Mouse (Mus musculus) forebrain, embryonic 14.5 days (tissue): Measurements from ENCODE around the gene Pecam1. TPM values are rescaled to one million over a fixed set of nuclear protein-coding genes. Genes with fewer than 3 reads are reported as not detected.

Experiments
- ATAC-seq: fragments of 200-750 bp; cut with Nextera tagmentation; 2 replicates; pipeline ENCODE4 v1.8.0; 2017; ENCODE audit warnings: mild to moderate bottlenecking, moderate library complexity
- DNase-seq: peaks from one replicate; pipeline ENCODE4 v3.0.0-alpha.2; 2015; ENCODE audit warnings: low spot score
- H3K27ac ChIP-seq: fragments of 300-500 bp; sonication (generic); 2 replicates; pipeline ENCODE4 v1.5.1; 2014; ENCODE audit warnings: low read depth, mild to moderate bottlenecking, control low read depth, low read length, moderate library complexity
- H3K27me3 ChIP-seq: fragments of 300-500 bp; sonication (generic); replicated peaks from 2 replicates; pipeline ENCODE4 v1.6.1; 2014; ENCODE audit warnings: low read length, control low read depth, mixed read lengths; ENCODE audit not compliant: control insufficient read depth, insufficient read depth
- H3K36me3 ChIP-seq: fragments of 300-500 bp; sonication (generic); 2 replicates; pipeline ENCODE4 v1.6.1; 2014; ENCODE audit warnings: low read length, control low read depth; ENCODE audit not compliant: control insufficient read depth, insufficient read depth
- H3K4me1 ChIP-seq: fragments of 300-500 bp; sonication (generic); 2 replicates; pipeline ENCODE4 v1.6.1; 2014; ENCODE audit warnings: antibody characterized with exemption, low read length, control low read depth; ENCODE audit not compliant: control insufficient read depth, insufficient read depth
- H3K4me2 ChIP-seq: fragments of 300-500 bp; sonication (generic); 2 replicates; pipeline ENCODE4 v1.6.1; 2014; ENCODE audit warnings: mild to moderate bottlenecking, control low read depth, low read length
- H3K4me3 ChIP-seq: fragments of 300-500 bp; sonication (generic); 2 replicates; pipeline ENCODE4 v1.5.1; 2014; ENCODE audit warnings: low read depth, low read length, control low read depth
- H3K9ac ChIP-seq: fragments of 300-500 bp; sonication (generic); 2 replicates; pipeline ENCODE4 v1.6.1; 2014; ENCODE audit warnings: mild to moderate bottlenecking, low read length, control low read depth, moderate library complexity
- H3K9me3 ChIP-seq: fragments of 300-500 bp; sonication (generic); replicated peaks from 2 replicates; pipeline ENCODE4 v1.6.1; 2016; ENCODE audit warnings: low read length, control low read depth, mixed read lengths; ENCODE audit not compliant: control insufficient read depth
- WGBS: fragments of 180-500 bp; shearing (Covaris S2); extraction: QIAGEN DNeasy Blood & Tissue Kit; methylation state at CpG from one replicate; pipeline ENCODE4 v1.1.7; 2014; 5-methylcytosine and 5-hydroxymethylcytosine counted together
- polyA plus RNA-seq: library from polyadenylated mRNA; unstranded; fragments of >200 nt; fragmentation: Nextera tagmentation; extraction: Ambion mirVana; gene quantifications from 2 replicates; pipeline ENCODE4 v1.2.1, GENCODE M21; 2014

Gene Pecam1
- polyA plus RNA-seq, 1 experiment from 2014 or later, result 16.8 TPM

DNA sequence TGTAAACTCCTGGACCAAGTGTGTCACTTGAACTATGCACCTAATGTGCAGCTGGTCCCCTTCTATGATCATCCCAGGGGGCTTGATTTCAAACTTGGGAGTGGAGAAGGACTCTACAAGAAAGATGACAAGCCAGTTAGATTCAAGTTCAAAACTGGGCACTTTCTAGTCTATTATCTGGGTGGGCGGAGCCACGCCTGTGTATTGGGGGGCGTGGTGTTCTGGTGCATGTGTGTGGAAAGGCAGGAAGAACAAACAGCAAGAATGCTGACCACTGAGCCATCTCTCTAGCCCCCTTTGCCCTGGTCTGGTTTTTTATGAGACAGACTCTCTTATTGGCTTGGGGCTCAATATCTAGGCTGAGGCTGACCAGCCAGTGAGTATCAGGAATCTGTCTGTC is 54.5 kb downstream of the Pecam1 start:
- DNase-seq, result no peak
- H3K9me3 ChIP-seq, result no peaks in the 10 kb centered on the region

DNA sequence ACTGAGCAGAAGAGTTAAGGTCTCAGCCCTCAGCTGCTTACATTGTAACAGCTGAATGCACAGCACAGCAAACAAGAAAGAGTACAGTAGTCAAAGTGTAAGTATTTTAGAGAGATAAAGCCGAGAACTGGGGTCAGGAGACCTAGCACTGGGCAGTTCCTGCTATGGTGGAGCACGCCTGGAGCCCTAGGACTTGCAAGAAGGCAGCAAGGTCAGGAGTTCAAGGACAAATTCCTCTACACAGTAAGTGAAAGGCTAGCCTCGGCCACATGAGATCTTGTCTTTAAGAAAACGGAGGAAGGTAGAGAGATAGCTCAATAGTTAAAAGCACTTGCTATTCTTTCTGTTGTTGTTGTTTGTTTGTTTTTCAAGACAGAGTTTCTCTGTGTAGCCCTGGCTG is 57.5 kb downstream of the Pecam1 start:
- DNase-seq (no peak), ATAC-seq (no peak)
- H3K4me1 ChIP-seq, result no peaks in the 10 kb centered on the region
- H3K27ac ChIP-seq, result no peak overlapping the region
- H3K27me3 ChIP-seq, result no peaks in the 10 kb centered on the region
- H3K4me2 ChIP-seq, result no peak overlapping the region
- H3K9me3 ChIP-seq, result no peaks in the 10 kb centered on the region
- WGBS, result 85% methylated on average over 4 of the region's 4 CpGs
- no peaks in the 10 kb centered on the region for H3K36me3 ChIP-seq
- no peak overlapping the region for H3K9ac ChIP-seq
- no peak overlapping the region for H3K4me3 ChIP-seq

More for the DNA sequence above, 54.5 kb downstream of the Pecam1 start:
- Histone ChIP-seq H3K4me1 (no peaks in the 10 kb centered on the region), H3K27ac (no peak overlapping the region), H3K27me3 (no peaks in the 10 kb centered on the region), H3K4me3 (no peak overlapping the region), H3K4me2 (no peak overlapping the region), H3K9ac (no peak overlapping the region), H3K36me3 (no peaks in the 10 kb centered on the region)
- 96% methylated on average over 3 of the region's 3 CpGs for WGBS
- no peak for ATAC-seq

DNA sequence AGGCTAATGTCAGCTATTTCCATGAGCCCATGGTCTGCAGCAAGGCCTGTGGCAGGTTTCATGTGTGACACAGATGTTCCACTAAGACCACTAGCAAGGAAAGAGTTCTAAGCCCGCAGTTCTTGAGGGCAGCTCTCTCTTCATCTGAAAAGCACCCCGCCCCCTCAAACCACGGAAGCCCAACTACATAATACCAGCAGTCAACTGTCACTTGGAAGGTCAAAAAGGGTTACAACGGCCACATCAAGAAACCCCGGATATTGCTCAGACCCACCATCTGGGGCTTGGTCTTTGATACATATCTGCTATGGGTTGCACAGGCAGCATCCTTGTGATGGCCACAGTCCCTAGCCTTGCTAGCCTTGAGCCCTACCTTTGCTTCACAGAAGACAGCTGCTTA is 62.1 kb downstream of the Pecam1 start:
- Histone ChIP-seq H3K4me3 (no peak overlapping the region), H3K4me1 (no peaks in the 10 kb centered on the region), H3K36me3 (no peaks in the 10 kb centered on the region), H3K4me2 (no peak overlapping the region), H3K27ac (no peak overlapping the region), H3K9ac (no peak overlapping the region), H3K27me3 (no peaks in the 10 kb centered on the region), H3K9me3 (no peaks in the 10 kb centered on the region)
- no peak for DNase-seq
- no peak for ATAC-seq
- WGBS, result 89% methylated on average over 5 of the region's 5 CpGs

DNA sequence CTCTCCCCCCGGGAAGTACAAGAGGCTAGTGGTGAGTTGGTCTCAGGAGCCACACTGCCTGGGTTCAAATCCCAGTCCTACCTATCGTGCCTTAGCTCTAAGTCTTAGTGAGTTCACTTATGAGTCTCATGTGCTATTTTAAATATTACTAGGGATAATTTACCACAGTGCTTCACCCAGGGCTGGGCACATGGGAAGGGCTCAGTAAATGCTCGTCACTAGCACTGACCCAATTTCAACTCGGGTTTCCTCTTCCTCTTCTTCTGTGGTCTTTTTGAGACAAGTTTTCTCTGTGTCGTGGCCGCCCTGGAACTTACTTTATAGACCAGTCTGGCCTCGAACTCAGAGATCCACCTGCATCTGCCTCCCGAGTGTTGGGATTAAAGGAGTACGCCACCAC is 63.1 kb downstream of the Pecam1 start:
- Histone ChIP-seq H3K9ac (no peak overlapping the region), H3K4me3 (no peak overlapping the region), H3K36me3 (no peaks in the 10 kb centered on the region), H3K27ac (no peak overlapping the region), H3K9me3 (no peaks in the 10 kb centered on the region), H3K4me1 (no peaks in the 10 kb centered on the region), H3K4me2 (no peak overlapping the region), H3K27me3 (no peaks in the 10 kb centered on the region)
- ATAC-seq (no peak), DNase-seq (no peak)
- 95% methylated on average over 9 of the region's 9 CpGs for WGBS

DNA sequence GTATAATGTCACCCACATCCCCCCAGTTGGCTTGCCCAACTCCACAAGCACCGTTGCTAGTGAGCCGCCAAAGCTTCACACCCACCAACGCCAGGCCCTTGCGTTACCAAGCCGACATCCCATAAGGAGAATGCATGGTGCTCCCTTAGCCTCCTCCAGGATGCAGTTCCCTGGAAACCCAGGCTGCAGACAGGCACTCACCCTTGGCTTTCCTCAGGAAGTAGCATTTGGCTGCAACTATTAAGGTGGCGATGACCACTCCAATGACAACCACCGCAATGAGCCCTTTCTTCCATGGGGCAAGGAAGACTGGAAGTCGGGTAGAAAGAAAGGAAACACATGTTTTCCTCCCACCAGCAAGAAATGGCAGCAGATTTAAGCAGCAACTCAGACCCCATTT is 66.4 kb downstream of the Pecam1 start:
- Histone ChIP-seq H3K36me3 (no peaks in the 10 kb centered on the region), H3K9ac (no peak overlapping the region), H3K4me2 (no peak overlapping the region), H3K27ac (no peak overlapping the region), H3K27me3 (no peaks in the 10 kb centered on the region), H3K9me3 (no peaks in the 10 kb centered on the region), H3K4me3 (no peak overlapping the region), H3K4me1 (no peaks in the 10 kb centered on the region)
- ATAC-seq (no peak), DNase-seq (no peak)
- 92% methylated on average over 8 of the region's 8 CpGs for WGBS

DNA sequence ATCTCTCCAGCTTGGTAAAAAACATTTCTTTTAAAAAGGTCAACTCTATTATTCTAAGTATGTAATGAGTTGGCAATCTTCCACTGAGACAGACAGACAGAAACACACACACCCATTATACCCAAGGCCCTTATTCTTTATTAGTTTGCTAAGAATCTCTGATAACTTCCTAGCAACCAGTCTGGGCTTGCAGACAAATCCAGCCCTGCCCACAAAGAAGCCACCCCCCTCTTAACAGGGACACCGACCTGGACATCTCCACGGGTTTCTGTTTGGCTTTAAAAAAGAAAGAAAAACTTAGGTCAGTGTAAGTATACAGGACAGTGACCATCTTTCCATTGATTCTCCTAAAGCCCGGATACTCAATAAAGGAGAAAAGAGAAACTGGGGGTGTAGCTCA is 67.1 kb downstream of the Pecam1 start:
- Histone ChIP-seq H3K36me3 (no peaks in the 10 kb centered on the region), H3K9ac (no peak overlapping the region), H3K27me3 (no peaks in the 10 kb centered on the region), H3K27ac (no peak overlapping the region), H3K4me1 (peaks cover under 1% of the 10 kb centered on the region; the same call in 1 of the 2 replicates), H3K4me3 (no peak overlapping the region), H3K9me3 (no peaks in the 10 kb centered on the region), H3K4me2 (no peak overlapping the region)
- no peak for ATAC-seq
- DNase-seq, result no peak
- 82% methylated on average over 3 of the region's 3 CpGs for WGBS

DNA sequence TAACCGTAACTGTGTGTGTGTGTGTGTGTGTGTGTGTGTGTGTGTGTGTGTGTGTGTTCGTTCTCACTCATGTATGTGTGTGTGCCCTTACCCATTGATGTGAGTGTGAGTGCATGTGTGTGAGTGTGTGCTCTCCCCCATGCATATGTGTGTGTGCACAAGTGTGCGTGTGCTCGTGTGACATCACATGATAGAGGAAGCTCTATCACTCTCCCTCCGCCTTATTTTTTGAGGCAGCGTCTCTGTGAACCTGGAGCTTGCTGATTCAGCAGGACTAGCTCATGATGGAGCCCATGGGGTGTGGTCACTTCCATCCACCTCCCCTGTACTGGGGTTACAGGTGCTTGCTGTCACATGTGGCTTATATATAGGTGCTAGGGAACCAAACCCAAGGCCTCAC is 69.3 kb downstream of the Pecam1 start:
- 90% methylated on average over 6 of the region's 6 CpGs for WGBS
- Histone ChIP-seq H3K27me3 (no peaks in the 10 kb centered on the region), H3K4me3 (no peak overlapping the region), H3K27ac (no peak overlapping the region), H3K4me1 (peaks cover 3% of the 10 kb centered on the region; the same call in 1 of the 2 replicates), H3K9ac (no peak overlapping the region), H3K36me3 (no peaks in the 10 kb centered on the region), H3K9me3 (no peaks in the 10 kb centered on the region), H3K4me2 (no peak overlapping the region)
- ATAC-seq (no peak), DNase-seq (no peak)

DNA sequence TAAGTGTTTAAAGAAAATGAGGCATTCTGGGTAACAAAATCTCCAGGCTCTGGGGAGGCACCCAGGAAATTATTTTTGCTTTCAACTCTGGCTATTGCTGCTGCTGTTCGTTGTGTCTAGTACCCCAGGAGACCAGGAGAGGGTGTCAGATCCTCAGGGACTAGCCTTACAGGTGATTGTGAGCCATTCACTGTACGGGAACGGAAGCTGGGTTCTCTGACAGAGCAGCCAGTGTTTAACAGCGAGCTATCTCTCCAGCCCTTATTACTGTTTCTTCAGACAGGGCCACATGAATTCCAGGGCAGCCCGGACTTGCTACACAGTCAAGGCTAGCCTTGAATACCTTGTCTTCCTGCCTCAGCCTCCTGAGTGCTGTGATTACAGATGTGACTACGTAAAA is 70.6 kb downstream of the Pecam1 start:
- Histone ChIP-seq H3K9me3 (no peaks in the 10 kb centered on the region), H3K4me2 (no peak overlapping the region), H3K36me3 (no peaks in the 10 kb centered on the region), H3K4me3 (no peak overlapping the region), H3K4me1 (peaks cover 10% of the 10 kb centered on the region), H3K27me3 (no peaks in the 10 kb centered on the region), H3K9ac (no peak overlapping the region), H3K27ac (no peak overlapping the region)
- ATAC-seq, result no peak
- DNase-seq, result no peak
- 49% methylated on average over 6 of the region's 6 CpGs for WGBS

DNA sequence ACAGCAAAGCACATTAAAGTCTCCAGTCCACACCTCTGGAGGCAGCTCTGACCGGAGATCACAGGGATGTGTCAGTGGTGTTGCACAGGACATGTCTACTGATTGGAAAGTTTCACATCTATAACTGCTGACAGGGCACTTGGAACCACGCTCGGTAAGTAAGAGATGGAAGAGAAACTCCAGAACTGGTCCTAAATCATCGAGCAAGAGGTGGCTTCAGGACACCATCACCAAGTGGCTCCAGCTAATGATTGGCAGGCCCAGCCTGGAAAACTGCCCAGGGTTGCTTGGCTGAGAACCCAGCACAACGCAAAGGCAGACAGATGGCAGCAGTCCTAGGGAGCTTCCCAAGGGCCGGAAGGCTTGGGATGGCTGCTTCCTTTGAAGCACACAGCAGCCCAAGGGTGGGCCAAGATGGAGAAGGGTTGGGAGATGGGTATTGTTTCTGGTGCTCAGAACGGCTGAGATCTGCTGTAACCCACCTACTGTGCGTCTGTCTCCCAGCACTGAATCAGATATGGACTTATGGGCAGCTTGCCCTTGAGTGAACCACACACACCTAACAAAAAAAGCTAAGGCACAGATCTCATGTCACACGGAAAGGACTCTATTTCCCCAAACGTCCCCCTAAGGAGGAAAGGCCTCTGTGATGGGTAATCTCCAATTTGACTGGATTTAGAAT is 72.4 kb downstream of the Pecam1 start:
- 70% methylated on average over 10 of the region's 10 CpGs for WGBS
- Histone ChIP-seq H3K4me3 (no peak overlapping the region), H3K27me3 (no peaks in the 10 kb centered on the region), H3K4me1 (peaks cover 23% of the 10 kb centered on the region), H3K4me2 (no peak overlapping the region), H3K9me3 (no peaks in the 10 kb centered on the region), H3K36me3 (no peaks in the 10 kb centered on the region), H3K9ac (no peak overlapping the region), H3K27ac (peak overlapping the region; percentile 39; the same call in 1 of the 2 replicates)
- ATAC-seq (peak; percentile 32; the same call in 1 of the 2 replicates), DNase-seq (peak; percentile 87)
